Mouse (Mus musculus) embryonic fibroblast, embryonic 13.5 days (primary cell): ENCODE measurements around the gene Fcrla.

Experiments
- CTCF ChIP-seq: IDR thresholded peaks from 2 replicates; pipeline ENCODE4 v1.5.1; 2011; ENCODE audit warnings: mild to moderate bottlenecking, control low read depth, low read length, moderate library complexity, borderline replicate concordance; ENCODE audit not compliant: insufficient read depth
- POLR2A ChIP-seq: IDR thresholded peaks from 2 replicates; pipeline ENCODE4 v1.6.1; 2011; ENCODE audit warnings: low read depth, mild to moderate bottlenecking, control low read depth, low read length, moderate library complexity

GRCm38 (mm10) chr1:170919308-170919707, 8.1 kb downstream of the Fcrla start:
- TF ChIP-seq POLR2A (no peak), CTCF (no peak)
